In the genomic region with DNA sequence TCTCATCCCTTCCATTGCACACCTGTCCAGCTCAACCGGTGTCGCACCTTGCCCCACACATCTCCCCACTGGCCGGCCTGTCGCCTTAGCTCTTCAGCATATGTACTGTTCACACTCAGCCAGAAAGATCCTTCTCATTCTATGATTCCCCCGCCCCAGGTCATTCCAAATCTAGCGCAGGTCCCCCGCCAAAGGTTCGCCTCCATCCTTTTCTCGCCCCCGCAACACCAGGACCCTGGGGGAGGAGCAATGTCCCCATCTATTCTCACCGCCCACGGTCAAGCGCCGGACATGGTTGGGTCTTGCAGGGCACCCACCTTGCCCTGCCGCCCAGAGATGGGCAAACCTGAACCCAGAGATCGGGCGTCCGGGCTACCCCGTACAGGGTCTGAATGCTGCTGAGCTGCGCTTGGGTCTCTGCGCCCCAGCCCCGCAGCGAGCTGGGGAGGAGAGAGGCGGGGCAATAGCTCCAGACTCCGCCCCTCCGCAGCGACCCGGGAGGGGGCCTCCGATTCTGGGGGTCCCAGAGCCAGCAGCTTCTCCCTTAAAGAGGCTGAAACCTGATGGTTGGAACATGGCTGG, we compare ENCODE assay signal across 9 mouse cellular contexts. TPM values are rescaled to one million over a fixed set of nuclear protein-coding genes. Genes with fewer than 3 reads are reported as not detected.
A peak's percentile ranks its signal among the peaks of the same experiment; 100 is the strongest.
DNase-seq lines count a peak whose midpoint lies in the region; ATAC-seq and TF ChIP-seq lines count a peak whose summit lies in the region.
"Had no signal": no experiment of that assay in that cellular context is flagged by ENCODE, and none has a peak within 500 bp of the region (broad histone marks: within the 10 kb centered on the region; RNA-seq: fewer than 3 reads in every experiment).

A gene (minus strand): TSS at position 448 of the 582 bp plus-strand sequence.

- H3K4me2 ChIP-seq in kidney, embryonic 14.5 days (replicated peaks; ENCODE audit: low read depth, low read length) = peak within 1 kb of the TSS; percentile 60
- H3K4me2 ChIP-seq in forebrain, embryonic 14.5 days (ENCODE audit: low read length) = peak within 1 kb of the TSS; percentile 51
- H3K4me2 ChIP-seq in neural tube, embryonic 15.5 days = peak within 1 kb of the TSS; percentile 79

- in situ Hi-C loops in ES-E14 (cut with MboI; ENCODE audit: low sequenced_read_pairs in 2 of 2, unreplicated experiment in 2 of 2) = no loop called here

- peak within 1 kb of the TSS; percentile 36 for H3K4me3 ChIP-seq in kidney, embryonic 14.5 days (ENCODE audit: low read length)
- peak within 1 kb of the TSS; percentile 65 to 71 for H3K4me3 ChIP-seq in ES-E14 (ENCODE audit: insufficient read depth in 1 of 2, low read depth in 1 of 2, low read length in 2 of 2, poor library complexity in 1 of 2, severe bottlenecking in 1 of 2)
- peak within 1 kb of the TSS; percentile 31 for H3K4me3 ChIP-seq in forebrain, embryonic 14.5 days (ENCODE audit: low read depth, low read length)
- peak within 1 kb of the TSS; percentile 45 for H3K4me3 ChIP-seq in limb, embryonic 10.5 days
- peak within 1 kb of the TSS; percentile 54 for H3K4me3 ChIP-seq in neural tube, embryonic 15.5 days (replicated peaks)
- H3K4me3 ChIP-seq: myocyte had no signal

- H3K27me3 ChIP-seq in kidney, embryonic 14.5 days (ENCODE audit: control insufficient read depth, insufficient read depth, low read length) = peaks cover 30% of the 10 kb centered on the region
- peaks cover 20% of the 10 kb centered on the region for H3K27me3 ChIP-seq in forebrain, embryonic 14.5 days (replicated peaks; ENCODE audit: control insufficient read depth, insufficient read depth, low read length)
- peaks cover 60% of the 10 kb centered on the region for H3K27me3 ChIP-seq in limb, embryonic 10.5 days (ENCODE audit: low read depth, poor library complexity, severe bottlenecking)
- peaks cover 27% of the 10 kb centered on the region; the same call in 1 of the 2 replicates for H3K27me3 ChIP-seq in neural tube, embryonic 15.5 days (replicated peaks)

- peak within 1 kb of the TSS; percentile 45; the same call in 1 of the 2 replicates for H3K9ac ChIP-seq in kidney, embryonic 14.5 days (ENCODE audit: low read depth, low read length)
- peak within 1 kb of the TSS; percentile 54 for H3K9ac ChIP-seq in ES-E14 (ENCODE audit: insufficient read depth, low read depth, low read length, poor library complexity, severe bottlenecking)
- H3K9ac ChIP-seq in forebrain, embryonic 14.5 days (ENCODE audit: low read length) = peak within 1 kb of the TSS; percentile 45
- peak within 1 kb of the TSS; percentile 65 for H3K9ac ChIP-seq in neural tube, embryonic 15.5 days (replicated peaks)

- DNase-seq in kidney, postnatal 36 days = no peak
- DNase-seq in ES-E14 (ENCODE audit: low read depth, low spot score) = no peak
- DNase-seq in forebrain, embryonic 14.5 days (ENCODE audit: low spot score) = peak; percentile 17
- DNase-seq in limb, embryonic 10.5 days (ENCODE audit: low spot score) = peak; percentile 40
- no peak for DNase-seq in right cerebral cortex, postnatal 25 days
- no peak for DNase-seq in cerebellum, adult 11-12 months

- H3K9me3 ChIP-seq in kidney, embryonic 14.5 days (ENCODE audit: control insufficient read depth, low read length) = no peaks in the 10 kb centered on the region
- no peaks in the 10 kb centered on the region for H3K9me3 ChIP-seq in ES-E14 (ENCODE audit: control insufficient read depth, insufficient read depth, low read depth, low read length)
- no peaks in the 10 kb centered on the region for H3K9me3 ChIP-seq in forebrain, embryonic 14.5 days (replicated peaks; ENCODE audit: control insufficient read depth, low read length)
- no peaks in the 10 kb centered on the region for H3K9me3 ChIP-seq in limb, embryonic 10.5 days (replicated peaks)
- H3K9me3 ChIP-seq in neural tube, embryonic 15.5 days (replicated peaks) = no peaks in the 10 kb centered on the region

- no peaks in the 10 kb centered on the region for H3K36me3 ChIP-seq in kidney, embryonic 14.5 days (ENCODE audit: control insufficient read depth, insufficient read depth, low read length)
- peaks cover 4% of the 10 kb centered on the region; the same call in 1 of the 2 replicates for H3K36me3 ChIP-seq in ES-E14 (ENCODE audit: control insufficient read depth, insufficient read depth, low read length, poor library complexity, severe bottlenecking)
- no peaks in the 10 kb centered on the region for H3K36me3 ChIP-seq in forebrain, embryonic 14.5 days (ENCODE audit: control insufficient read depth, insufficient read depth, low read length)
- no peaks in the 10 kb centered on the region for H3K36me3 ChIP-seq in limb, embryonic 10.5 days
- no peaks in the 10 kb centered on the region for H3K36me3 ChIP-seq in neural tube, embryonic 15.5 days

- ATAC-seq in kidney, embryonic 14.5 days (ENCODE audit: low FRiP score, low TSS enrichment) = peak; percentile 37; the same call in 1 of the 2 replicates
- ATAC-seq in forebrain, embryonic 14.5 days = no peak
- peak; percentile 83 for ATAC-seq in neural tube, embryonic 15.5 days (ENCODE audit: low FRiP score)

- no peak within 1 kb of the TSS for H3K27ac ChIP-seq in kidney, embryonic 14.5 days (ENCODE audit: low read depth, low read length)
- no peak within 1 kb of the TSS for H3K27ac ChIP-seq in ES-E14 (ENCODE audit: insufficient read depth, low read depth, low read length, poor library complexity, severe bottlenecking)
- no peak within 1 kb of the TSS for H3K27ac ChIP-seq in forebrain, embryonic 14.5 days (ENCODE audit: low read depth, low read length)
- no peak within 1 kb of the TSS for H3K27ac ChIP-seq in limb, embryonic 10.5 days
- no peak within 1 kb of the TSS for H3K27ac ChIP-seq in neural tube, embryonic 15.5 days (replicated peaks)

- peaks cover 6% of the 10 kb centered on the region; the same call in 1 of the 2 replicates for H3K4me1 ChIP-seq in kidney, embryonic 14.5 days (ENCODE audit: control insufficient read depth, insufficient read depth, low read length)
- peaks cover 4 to 14% of the 10 kb centered on the region in 2 experiments for H3K4me1 ChIP-seq in ES-E14 (ENCODE audit: control insufficient read depth in 2 of 2, insufficient read depth in 2 of 2, low read length in 2 of 2, poor library complexity in 1 of 2)
- H3K4me1 ChIP-seq in forebrain, embryonic 14.5 days (ENCODE audit: control insufficient read depth, insufficient read depth, low read length) = peaks cover 7% of the 10 kb centered on the region; the same call in 1 of the 2 replicates
- H3K4me1 ChIP-seq in limb, embryonic 10.5 days = peaks cover 8% of the 10 kb centered on the region
- H3K4me1 ChIP-seq in neural tube, embryonic 15.5 days = peaks cover 27% of the 10 kb centered on the region

- 2% methylated on average over 29 of the region's 29 CpGs for WGBS in kidney, embryonic 14.5 days
- WGBS in forebrain, embryonic 14.5 days = 3% methylated on average over 29 of the region's 29 CpGs
- WGBS in limb, embryonic 10.5 days = 3% methylated on average over 29 of the region's 29 CpGs
- WGBS in neural tube, embryonic 15.5 days = 2% methylated on average over 29 of the region's 29 CpGs

TF ChIP-seq in ES-E14, 5 proteins besides CTCF, POLR2A, EP300 and RAD21:
- TF ChIP-seq CHD2 (IDR thresholded peaks at IDR 0.05; ENCODE audit: low read depth, low read length) (no peak), ZC3H11A (IDR thresholded peaks at IDR 0.05; ENCODE audit: borderline replicate concordance, low read depth, low read length) (no peak), HCFC1 (IDR thresholded peaks at IDR 0.05; ENCODE audit: borderline replicate concordance, insufficient read depth, low read length) (no peak), ZNF384 (IDR thresholded peaks at IDR 0.05; ENCODE audit: low read depth, low read length) (no peak), MAFK (IDR thresholded peaks at IDR 0.05; ENCODE audit: insufficient read depth, low read depth, low read length) (no peak)

RNA-seq across cellular contexts. Expression of the gene that starts here (rescaled TPM):
- polyA plus RNA-seq in kidney, embryonic 14.5 days (2014; fragmentation: Nextera tagmentation; extraction: Ambion mirVana) = 1.8 and 2.5 TPM in 2 replicates
- 0.94 and 2.6 TPM in 2 replicates for total RNA-seq in ES-E14 (2012; rRNA removed)
- polyA plus RNA-seq in forebrain, embryonic 14.5 days (2014; fragmentation: Nextera tagmentation; extraction: Ambion mirVana) = 11.1 and 16.4 TPM in 2 replicates
- polyA plus RNA-seq in limb, embryonic 10.5 days (2016; fragmentation: Nextera tagmentation; extraction: Ambion mirVana) = 2.9 and 3.4 TPM in 2 replicates
- 73.9 and 97.4 TPM in 2 replicates for polyA plus RNA-seq in neural tube, embryonic 15.5 days (2015; fragmentation: Nextera tagmentation; extraction: Ambion mirVana)

Comparison
In these comparisons a context has a peak if more than half of its experiments do, and no peak if none do; other contexts are left out.
1. DNase-seq: peak in forebrain, embryonic 14.5 days (single experiment) and limb, embryonic 10.5 days (single experiment); none in kidney, postnatal 36 days (0 of 2), ES-E14 (single experiment), right cerebral cortex, postnatal 25 days (single experiment) and cerebellum, adult 11-12 months (single experiment).
2. Peak in every context shown above with its lines, with median percentiles within 50 percentile points of each other: H3K4me2 ChIP-seq, H3K4me3 ChIP-seq and H3K9ac ChIP-seq.